Mouse (Mus musculus): Measurements from ENCODE around the gene Ncapd2.

The Ncapd2 gene

DNA sequence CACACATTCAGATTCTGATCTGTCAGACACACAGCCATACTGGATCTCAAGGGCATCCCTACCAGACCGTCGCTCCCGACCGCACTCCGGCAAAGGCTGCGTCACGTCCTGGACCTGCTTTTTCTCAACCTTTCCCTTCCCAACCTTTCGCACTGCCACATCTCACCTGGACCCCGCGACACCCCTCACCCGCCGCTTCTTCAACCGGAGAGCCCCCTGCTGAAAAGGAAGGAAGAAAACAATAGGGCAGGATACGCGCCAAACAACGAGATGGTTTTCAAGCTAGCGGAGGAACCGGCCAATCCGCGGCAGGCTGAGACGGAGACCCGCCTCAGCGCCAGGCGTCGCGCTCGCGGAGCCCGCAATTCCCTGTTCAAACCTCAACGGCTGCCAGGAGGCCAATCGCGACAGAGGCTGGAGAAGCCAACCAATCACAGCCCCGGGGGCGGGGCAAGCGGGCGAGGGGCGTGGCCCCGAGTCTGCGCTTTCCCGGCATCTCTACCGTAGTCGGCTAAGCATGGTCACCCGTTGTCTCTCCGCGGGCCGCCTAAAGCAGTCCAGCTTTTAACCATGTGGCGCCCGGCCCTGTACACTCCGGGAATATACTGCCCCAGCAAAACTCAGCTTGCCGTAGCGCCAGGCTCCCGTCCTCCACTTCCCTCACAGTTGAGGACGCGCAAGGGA, at the start of gene Ncapd2, which contains the start of gene Mrpl51:
TSS of gene Ncapd2 (minus strand) at position 370 of the 684 bp plus-strand sequence.
TSS of gene Mrpl51 (plus strand) at position 470 of the 684 bp plus-strand sequence.
- peak; percentile 97 for DNase-seq (ENCODE audit: low spot score)

- no peak for DNase-seq (ENCODE audit: low spot score)
These were observed 49.1 kb upstream of the Ncapd2 start for GRCm38 (mm10) chr6:125240617-125241016.

DNA sequence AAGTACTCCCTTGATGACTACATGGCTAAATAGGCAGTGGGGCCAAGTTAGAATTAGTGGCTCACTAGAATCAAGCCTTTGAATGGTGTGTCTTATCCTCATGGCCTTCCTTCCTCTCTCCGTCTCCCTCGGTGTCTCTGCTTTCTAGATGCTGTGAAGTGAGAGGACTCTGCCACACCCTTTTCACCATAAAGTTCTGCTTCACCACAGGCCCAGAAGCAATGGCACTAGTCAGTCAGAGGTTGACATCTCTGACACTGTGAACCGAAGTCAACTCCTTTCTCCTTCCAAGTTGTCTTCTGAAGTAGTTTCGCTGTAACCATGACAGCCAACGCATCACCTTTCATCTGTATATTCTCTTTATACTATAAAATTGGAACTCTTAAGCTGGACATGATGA, 48.0 kb upstream of the Ncapd2 start:
- no peak for DNase-seq (ENCODE audit: low spot score)

DNA sequence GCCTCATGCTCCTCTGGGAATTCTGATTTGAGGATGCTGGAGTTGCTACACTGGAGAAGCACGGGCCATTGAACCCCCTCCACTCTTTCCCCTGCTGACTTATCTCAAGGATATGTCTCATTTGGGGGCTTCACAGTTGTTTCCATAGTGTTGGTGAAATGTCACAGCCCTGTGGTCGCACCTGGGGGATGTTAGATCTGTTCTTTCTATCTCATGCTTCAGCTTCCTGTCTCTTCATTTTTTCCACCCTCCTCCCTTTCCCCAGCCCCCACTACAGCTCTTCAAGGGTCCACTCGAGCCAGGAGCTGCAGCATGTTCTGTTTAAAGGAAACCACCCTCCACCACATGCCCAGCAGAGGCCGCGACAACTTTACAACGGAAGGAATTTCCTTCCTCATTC, 46.9 kb upstream of the Ncapd2 start:
- no peak for DNase-seq (ENCODE audit: low spot score)

DNA sequence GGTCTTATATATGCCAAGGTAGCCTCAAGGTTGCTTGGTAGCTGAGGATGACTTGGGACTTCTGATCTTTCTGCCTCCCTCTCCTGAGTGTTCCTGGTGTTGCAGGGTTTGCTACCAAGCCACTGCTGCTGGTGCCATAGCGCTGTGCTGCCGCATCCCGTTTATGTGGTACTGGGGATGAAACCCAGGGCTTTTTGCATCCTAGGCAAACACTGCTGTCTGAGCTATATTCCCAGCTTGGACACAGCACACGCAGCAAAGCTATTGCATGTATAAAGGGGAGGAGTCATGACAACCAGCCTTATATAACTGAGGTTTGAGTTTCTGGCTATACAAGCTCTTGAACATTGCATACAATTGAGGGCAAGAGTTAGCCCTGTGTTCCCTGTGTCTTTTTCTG, 45.9 kb upstream of the Ncapd2 start:
- no peak for DNase-seq (ENCODE audit: low spot score)

DNA sequence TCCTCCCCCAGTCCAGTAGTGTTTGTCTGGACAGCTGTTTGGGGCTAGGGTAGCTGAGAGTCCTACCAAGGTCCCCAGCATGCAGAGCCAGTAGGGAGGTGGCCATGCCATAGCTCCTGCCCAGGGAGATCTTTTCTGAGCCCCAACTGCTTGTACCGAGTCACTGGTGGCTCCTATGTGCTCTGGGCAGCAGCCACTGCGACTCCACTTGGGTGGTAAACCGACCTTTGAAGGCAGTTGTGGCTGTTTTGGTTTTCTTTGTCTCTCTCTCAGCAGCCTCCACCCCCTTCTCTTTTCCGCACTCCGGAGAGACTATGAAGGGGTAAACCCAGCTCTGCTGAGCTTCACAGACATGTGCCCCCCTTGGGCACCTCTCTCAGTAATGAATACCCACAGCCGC, 45.3 kb upstream of the Ncapd2 start, which contains the start of gene Cd27:
TSS of gene Cd27 (minus strand) at position 229 of the 400 bp plus-strand sequence.
- no peak for DNase-seq (ENCODE audit: low spot score)

- DNase-seq (ENCODE audit: low spot score): no peak
These were observed 44.8 kb upstream of the Ncapd2 start for GRCm38 (mm10) chr6:125236341-125236740.

DNA sequence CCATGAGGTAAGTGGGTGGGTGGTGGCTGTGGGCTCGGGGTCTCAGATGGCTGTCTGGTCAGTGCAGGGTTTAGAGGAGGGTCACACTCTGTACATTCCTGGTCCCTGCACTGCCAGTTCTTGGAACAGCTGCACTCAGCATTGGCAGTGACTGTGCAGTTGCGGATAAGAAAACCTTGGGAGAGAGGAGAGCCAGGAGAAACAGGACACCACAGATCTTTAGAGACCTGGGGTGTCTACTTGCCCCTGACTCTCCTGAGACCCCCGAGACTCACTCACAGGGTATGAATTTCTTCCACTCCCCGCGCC, 43.0 kb upstream of the Ncapd2 start:
- no peak for DNase-seq (ENCODE audit: low spot score)

GRCm38 (mm10) chr6:125233816-125234519, 42.5 kb upstream of the Ncapd2 start:
- DNase-seq (ENCODE audit: low spot score): no peak

DNA sequence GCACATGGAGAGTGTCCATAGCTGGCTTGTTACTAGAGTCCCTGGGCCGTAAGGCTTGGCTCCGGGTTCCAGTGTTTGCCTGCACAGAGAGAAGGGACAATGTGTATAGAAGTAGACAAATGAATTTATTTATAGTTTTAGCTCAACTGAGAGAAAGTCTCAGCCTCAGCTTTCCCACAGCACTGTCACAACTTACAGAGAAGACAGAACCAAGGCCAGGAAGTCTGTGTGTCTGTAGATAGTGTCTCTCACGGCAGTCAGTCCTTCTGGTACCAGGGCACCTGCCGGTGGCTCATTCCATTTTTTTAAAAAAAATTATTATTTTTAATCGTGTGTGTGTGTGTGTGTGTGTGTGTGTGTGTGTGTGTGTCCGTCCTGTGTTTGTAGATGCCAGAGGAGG, 41.0 kb upstream of the Ncapd2 start:
- DNase-seq (ENCODE audit: low spot score): no peak

- no peak for DNase-seq (ENCODE audit: low spot score)
These were observed 40.5 kb upstream of the Ncapd2 start for GRCm38 (mm10) chr6:125232045-125232437.

DNA sequence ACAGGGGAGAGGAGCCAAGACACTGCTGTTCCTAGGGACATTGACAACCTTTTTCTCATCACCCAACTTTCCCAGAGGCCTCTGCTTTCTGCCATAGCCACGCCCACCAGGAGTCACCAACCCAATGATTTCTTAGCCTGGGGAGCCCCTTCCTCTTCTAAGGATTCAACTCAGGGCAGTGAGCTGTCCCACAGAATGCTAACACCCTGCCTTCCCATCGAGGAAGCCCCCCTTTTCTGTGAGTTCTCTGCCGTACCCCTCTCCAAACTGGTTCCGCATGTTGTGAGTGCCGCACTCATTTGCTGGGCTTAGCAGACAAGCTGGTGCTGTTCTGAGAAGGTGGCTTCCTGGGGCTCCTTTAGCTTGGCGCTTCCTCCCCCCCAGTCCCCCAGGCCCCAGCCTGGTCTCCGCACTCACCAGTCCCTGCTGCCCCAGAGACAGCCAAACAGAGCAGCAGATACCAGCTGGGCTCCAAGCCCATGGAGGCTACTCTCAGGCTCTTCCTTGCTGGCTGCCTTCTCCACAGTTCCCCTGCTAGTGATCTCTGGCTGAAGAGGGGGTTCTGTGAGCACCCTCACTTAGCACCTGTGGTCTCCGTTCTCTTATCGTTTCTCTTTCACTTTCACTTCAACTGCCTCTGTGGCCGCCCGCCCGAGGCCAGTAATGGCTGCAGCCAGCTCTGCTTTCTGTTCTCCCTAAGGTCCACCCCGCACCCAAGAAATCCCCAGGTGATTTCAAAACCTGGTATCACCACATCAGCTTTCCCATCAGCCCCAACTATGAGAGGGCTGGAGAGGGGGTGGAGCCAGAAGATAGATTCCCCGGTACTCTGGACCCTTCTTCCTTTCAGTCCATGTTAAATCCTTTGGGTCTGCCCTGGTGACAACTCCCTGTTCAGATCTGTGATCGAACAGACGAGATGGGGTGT, 39.9 kb upstream of the Ncapd2 start, which contains the start of gene Tapbpl:
TSS of gene Tapbpl (minus strand) at position 744 of the 928 bp plus-strand sequence.
- DNase-seq (ENCODE audit: low spot score): peak; percentile 56

- no peak for DNase-seq (ENCODE audit: low spot score)
These were observed 39.1 kb upstream of the Ncapd2 start for GRCm38 (mm10) chr6:125230571-125230970.

GRCm38 (mm10) chr6:125225518-125226115, 34.1 kb upstream of the Ncapd2 start:
- DNase-seq (ENCODE audit: low spot score): no peak

- no peak for DNase-seq (ENCODE audit: low spot score)
These were observed 31.1 kb upstream of the Ncapd2 start for GRCm38 (mm10) chr6:125222577-125222976.

DNA sequence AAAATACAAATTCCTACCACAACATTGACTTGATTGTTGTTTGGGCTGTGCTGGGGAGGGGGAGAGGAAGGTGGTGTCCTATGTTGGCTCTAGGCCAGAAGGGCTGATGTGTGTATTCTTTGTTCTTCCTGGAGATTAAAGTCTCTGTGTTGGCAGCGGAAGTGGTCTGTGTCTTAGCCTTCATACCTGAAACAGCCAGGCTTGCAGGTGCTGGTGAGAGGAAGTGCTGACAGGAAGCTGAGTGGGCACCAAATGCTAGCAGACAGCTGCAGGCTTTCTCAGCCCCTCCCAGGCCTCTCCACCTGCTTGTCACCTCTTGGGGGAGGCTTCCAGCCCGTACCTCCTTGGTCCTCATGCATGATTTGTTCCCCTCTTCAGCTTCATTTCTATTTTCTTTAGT, 30.6 kb upstream of the Ncapd2 start:
- no peak for DNase-seq (ENCODE audit: low spot score)

DNA sequence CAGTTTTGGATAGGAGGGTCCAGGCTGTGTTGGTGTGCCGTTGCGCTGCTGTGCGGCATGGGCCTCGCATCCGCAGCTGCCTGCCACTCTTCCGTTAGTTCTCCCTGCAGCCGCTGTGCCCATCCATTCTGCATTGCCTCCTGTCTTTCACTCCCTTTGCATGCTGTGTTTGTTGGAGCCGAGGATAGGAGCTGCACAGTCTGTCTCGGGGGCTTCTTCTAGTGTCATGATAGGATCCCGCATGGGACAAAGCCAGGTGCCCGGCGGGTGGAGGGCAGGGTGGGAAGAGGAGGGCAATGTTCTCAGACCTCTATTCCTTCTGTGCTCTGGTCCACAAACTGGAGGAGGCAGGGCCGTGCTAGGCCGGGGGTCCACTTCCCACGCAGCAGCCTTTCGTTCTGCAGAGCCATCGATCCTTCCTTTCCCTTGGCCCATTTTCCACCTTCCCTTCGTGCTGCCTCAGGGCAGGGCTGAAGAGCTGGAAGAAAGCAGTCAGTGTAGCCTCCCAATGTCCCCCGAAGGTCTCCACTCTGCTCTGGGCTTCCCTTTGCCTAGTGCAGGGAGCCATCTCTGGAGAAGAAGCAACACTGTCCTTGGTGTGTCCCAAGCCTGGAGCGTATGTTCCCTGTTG, 29.7 kb upstream of the Ncapd2 start:
- DNase-seq (ENCODE audit: low spot score): no peak

- no peak for DNase-seq (ENCODE audit: low spot score)
These were observed 27.5 kb upstream of the Ncapd2 start for GRCm38 (mm10) chr6:125218963-125219362.

GRCm38 (mm10) chr6:125217899-125218298, 26.4 kb upstream of the Ncapd2 start:
- no peak for DNase-seq (ENCODE audit: low spot score)

- no peak for DNase-seq (ENCODE audit: low spot score)
These were observed 25.4 kb upstream of the Ncapd2 start for GRCm38 (mm10) chr6:125216898-125217297.

- peak; percentile 88 for DNase-seq (ENCODE audit: low spot score)
These were observed 23.9 kb upstream of the Ncapd2 start, which contains the start of gene Vamp1 for GRCm38 (mm10) chr6:125215148-125215954. Vamp1 (plus strand) TSS chr6:125215551.
